Mouse (Mus musculus) liver, adult 2 months (tissue): Measurements from ENCODE around the gene Znrf2. TPM values are rescaled to one million over a fixed set of nuclear protein-coding genes. Genes with fewer than 3 reads are reported as not detected.

Experiments used
- DNase-seq: peaks from one replicate; pipeline ENCODE4 v3.0.0-alpha.2; 2011; ENCODE audit warnings: low read depth, low spot score; ENCODE audit errors: extremely low read depth
- H3K27ac ChIP-seq: fragments of 200-500 bp; replicated peaks from 2 replicates; pipeline ENCODE4 v1.5.1; 2012; ENCODE audit warnings: low read depth, mild to moderate bottlenecking, control low read depth, inconsistent platforms, low read length; ENCODE audit not compliant: insufficient read depth
- H3K27me3 ChIP-seq: fragments of 200-500 bp; 2 replicates; pipeline ENCODE4 v1.6.1; 2012; ENCODE audit warnings: mild to moderate bottlenecking, moderate library complexity, low read length, inconsistent platforms; ENCODE audit not compliant: control insufficient read depth, insufficient read depth
- H3K36me3 ChIP-seq: fragments of 200-500 bp; 2 replicates; pipeline ENCODE4 v1.6.1; 2012; ENCODE audit warnings: low read length, inconsistent platforms; ENCODE audit not compliant: control insufficient read depth, insufficient read depth
- H3K4me1 ChIP-seq: fragments of 200-500 bp; 2 replicates; pipeline ENCODE4 v1.6.1; 2011; ENCODE audit warnings: low read length; ENCODE audit not compliant: control insufficient read depth, insufficient read depth
- H3K4me3 ChIP-seq: fragments of 200-500 bp; 2 replicates; pipeline ENCODE4 v1.5.1; 2011; ENCODE audit warnings: low read depth, mild to moderate bottlenecking, control low read depth, low read length, moderate library complexity; ENCODE audit not compliant: insufficient read depth
- H3K79me2 ChIP-seq: fragments of 200-500 bp; 2 replicates; pipeline ENCODE4 v1.6.1; 2012; ENCODE audit warnings: inconsistent platforms, mild to moderate bottlenecking, low read length, moderate library complexity; ENCODE audit not compliant: control insufficient read depth, insufficient read depth
- H3K9ac ChIP-seq: fragments of 200-500 bp; 2 replicates; pipeline ENCODE4 v1.6.1; 2012; ENCODE audit warnings: low read depth, mild to moderate bottlenecking, control low read depth, inconsistent platforms, low read length
- CTCF ChIP-seq: fragments of 200-500 bp; IDR thresholded peaks from 2 replicates; pipeline ENCODE4 v1.5.1; 2011; ENCODE audit warnings: low read depth, low read length, control low read depth
- POLR2A ChIP-seq: fragments of 200-500 bp; IDR thresholded peaks from 2 replicates; pipeline ENCODE4 v1.6.1; 2011; ENCODE audit warnings: low read length, control low read depth; ENCODE audit not compliant: insufficient read depth; ENCODE audit errors: extremely low read depth
- WGBS: fragments of 180-500 bp; shearing (Covaris S2); methylation state at CpG from one replicate; pipeline ENCODE4 v1.1.7; 2018; 5-methylcytosine and 5-hydroxymethylcytosine counted together
- polyA plus RNA-seq: library from polyadenylated mRNA; depleted of rRNA; stranded (reverse); fragments of >200 nt; gene quantifications from 2 replicates; pipeline ENCODE4 v1.2.3, GENCODE M21; 2012
- total RNA-seq: library from RNA; depleted of rRNA; stranded (reverse); fragments of >200 nt; gene quantifications from 2 replicates; pipeline ENCODE4 v1.2.3, GENCODE M21; 2014

Gene Znrf2
- total and polyA plus RNA-seq, 2 experiments = 16.2 to 27.8 TPM

GRCm38 (mm10) chr6:54926899-54927298, 110.2 kb downstream of the Znrf2 start:
- no peak for TF ChIP-seq CTCF
- TF ChIP-seq POLR2A = no peak
- no peak overlapping the region for H3K4me3 ChIP-seq
- H3K27ac ChIP-seq = no peak overlapping the region
- DNase-seq = no peak
- no peaks in the 10 kb centered on the region for H3K4me1 ChIP-seq
- no peaks in the 10 kb centered on the region for H3K79me2 ChIP-seq
- no peaks in the 10 kb centered on the region for H3K27me3 ChIP-seq
- H3K9ac ChIP-seq = no peak overlapping the region
- peaks cover 35% of the 10 kb centered on the region; the same call in 1 of the 2 replicates for H3K36me3 ChIP-seq
- 71% methylated on average over 2 of the region's 2 CpGs for WGBS

- Histone ChIP-seq H3K79me2 (no peaks in the 10 kb centered on the region), H3K27ac (no peak overlapping the region), H3K36me3 (peaks cover 34% of the 10 kb centered on the region; the same call in 1 of the 2 replicates), H3K9ac (no peak overlapping the region), H3K4me3 (no peak overlapping the region), H3K4me1 (no peaks in the 10 kb centered on the region), H3K27me3 (no peaks in the 10 kb centered on the region)
- no peak for DNase-seq
- TF ChIP-seq POLR2A (no peak), CTCF (no peak)
- 89% methylated on average over 6 of the region's 6 CpGs for WGBS
Observed at GRCm38 (mm10) chr6:54927946-54928345, 111.2 kb downstream of the Znrf2 start.

GRCm38 (mm10) chr6:54931641-54932040, 114.9 kb downstream of the Znrf2 start:
- no peak overlapping the region for H3K9ac ChIP-seq
- TF ChIP-seq CTCF = no peak
- TF ChIP-seq POLR2A = no peak
- 99% methylated on average over 4 of the region's 4 CpGs for WGBS
- no peaks in the 10 kb centered on the region for H3K27me3 ChIP-seq
- no peak overlapping the region for H3K27ac ChIP-seq
- H3K4me1 ChIP-seq = no peaks in the 10 kb centered on the region
- DNase-seq = no peak
- no peak overlapping the region for H3K4me3 ChIP-seq
- H3K36me3 ChIP-seq = peaks cover 31% of the 10 kb centered on the region; the same call in 1 of the 2 replicates
- H3K79me2 ChIP-seq = no peaks in the 10 kb centered on the region

- Histone ChIP-seq H3K4me1 (no peaks in the 10 kb centered on the region), H3K27ac (no peak overlapping the region), H3K27me3 (no peaks in the 10 kb centered on the region), H3K4me3 (no peak overlapping the region), H3K79me2 (no peaks in the 10 kb centered on the region), H3K9ac (no peak overlapping the region), H3K36me3 (peaks cover 30% of the 10 kb centered on the region; the same call in 1 of the 2 replicates)
- TF ChIP-seq POLR2A (no peak), CTCF (no peak)
- WGBS = 96% methylated on average over 12 of the region's 12 CpGs
- DNase-seq = no peak
Observed at GRCm38 (mm10) chr6:54932526-54932925, 115.8 kb downstream of the Znrf2 start.

GRCm38 (mm10) chr6:54933216-54933615, 116.5 kb downstream of the Znrf2 start:
- Histone ChIP-seq H3K36me3 (peaks cover 29% of the 10 kb centered on the region; the same call in 1 of the 2 replicates), H3K79me2 (no peaks in the 10 kb centered on the region), H3K4me1 (no peaks in the 10 kb centered on the region), H3K27ac (no peak overlapping the region), H3K4me3 (no peak overlapping the region), H3K9ac (no peak overlapping the region), H3K27me3 (no peaks in the 10 kb centered on the region)
- no peak for TF ChIP-seq CTCF
- no peak for TF ChIP-seq POLR2A
- 83% methylated on average over 5 of the region's 5 CpGs for WGBS
- no peak for DNase-seq

GRCm38 (mm10) chr6:54933866-54934265, 117.2 kb downstream of the Znrf2 start:
- H3K27ac ChIP-seq = no peak overlapping the region
- H3K27me3 ChIP-seq = no peaks in the 10 kb centered on the region
- H3K9ac ChIP-seq = no peak overlapping the region
- H3K79me2 ChIP-seq = no peaks in the 10 kb centered on the region
- H3K36me3 ChIP-seq = peaks cover 34% of the 10 kb centered on the region; the same call in 1 of the 2 replicates
- 0 out of 2 replicates have a peak, but pooled peaks cover under 1% of the 10 kb centered on the region for H3K4me1 ChIP-seq
- no peak overlapping the region for H3K4me3 ChIP-seq
- TF ChIP-seq POLR2A = no peak
- TF ChIP-seq CTCF = no peak
- DNase-seq = no peak
- WGBS = 74% methylated on average over 3 of the region's 3 CpGs
